Mouse (Mus musculus): ENCODE data around the gene Tia1. TPM values are rescaled to one million over a fixed set of nuclear protein-coding genes. Genes with fewer than 3 reads are reported as not detected.

The Tia1 gene
- total RNA-seq, 2 experiments from 2014 or later: 97.8 to 102 TPM

GRCm38 (mm10) chr6:86479816-86480188 is 75.8 kb downstream of the Tia1 start:
- no peak for DNase-seq (ENCODE audit: low spot score in 2 of 2)

DNA sequence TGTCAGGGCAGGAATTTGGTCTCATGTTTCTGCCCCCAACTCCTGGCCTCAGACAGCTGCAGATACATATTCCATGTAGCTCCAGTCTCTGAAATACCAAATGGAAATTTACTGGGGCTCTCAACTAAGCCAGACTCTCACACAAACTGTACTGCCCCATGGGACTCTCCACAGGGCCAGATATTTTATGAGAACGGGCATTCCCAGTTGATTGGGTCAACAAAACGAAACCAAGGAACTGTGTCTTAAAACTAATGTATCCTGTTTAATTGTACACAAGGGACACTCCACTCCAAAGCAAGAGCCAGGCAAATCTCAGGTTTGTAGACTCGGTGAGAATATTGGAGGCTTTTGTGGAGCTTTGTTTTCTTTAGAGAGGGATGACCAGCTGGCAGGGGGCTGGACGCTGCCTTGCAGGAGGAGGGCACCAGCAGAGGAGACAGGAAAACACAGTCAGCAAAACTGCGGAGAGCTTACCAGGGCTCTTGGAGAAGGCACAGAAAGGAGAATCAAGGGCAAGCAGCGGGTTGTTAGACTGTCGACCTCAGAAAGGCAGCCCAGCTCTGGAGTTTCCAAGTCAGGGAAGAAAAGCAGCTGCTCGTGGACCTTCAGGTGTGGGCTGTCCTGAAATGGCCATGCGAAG is 76.3 kb downstream of the Tia1 start:
- DNase-seq (ENCODE audit: low spot score in 2 of 2): no peak

DNA sequence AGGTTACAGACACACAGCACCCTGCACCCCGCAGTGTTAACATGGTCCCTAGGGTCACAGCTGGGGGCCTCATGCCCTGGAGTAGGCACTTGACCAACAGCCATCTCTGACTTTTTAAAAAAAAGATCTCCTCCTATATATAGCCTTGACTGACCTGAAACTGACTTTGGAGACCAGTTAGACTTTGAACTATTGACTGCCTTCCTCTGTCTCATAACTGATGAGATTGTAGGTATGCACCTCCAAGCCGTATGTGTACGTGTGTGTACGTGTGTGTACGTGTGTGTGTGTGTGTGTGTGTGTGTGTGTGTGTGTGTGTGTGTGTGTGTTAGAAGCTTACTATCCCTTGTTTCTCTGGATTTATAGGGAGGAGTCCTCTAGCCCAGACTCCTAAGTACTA is 77.9 kb downstream of the Tia1 start:
- DNase-seq (ENCODE audit: low spot score in 2 of 2): no peak

Other genes with a start within 250 kb of the Tia1 start
- gene Tgfa, start 209.0 kb upstream of the Tia1 start, total RNA-seq (2021): 10 to 100 TPM; 13.0 to 17.7 TPM
- 10 to 100 TPM; 20.5 to 21.7 TPM for gene Fam136a, start 38.6 kb upstream of the Tia1 start, total RNA-seq (2021)
- gene Snrpg, start 32.9 kb upstream of the Tia1 start, total RNA-seq (2021): 10 to 100 TPM; 50.7 to 60.3 TPM
- gene Pcyox1, start 7.1 kb upstream of the Tia1 start, total RNA-seq (2021): 100 to 1,000 TPM; 105 to 115 TPM
- under 1 TPM in 1 of 2 experiments, not detected in 1; 0.58 TPM for gene Gm44790, start 22.4 kb downstream of the Tia1 start, total RNA-seq (2021)
- gene C87436, start 34.2 kb downstream of the Tia1 start, total RNA-seq (2021): 10 to 100 TPM; 21.6 to 22.8 TPM
- gene Pcbp1, start 122.1 kb downstream of the Tia1 start, total RNA-seq (2021): 100 to 1,000 TPM; 188 to 189 TPM
- gene Asprv1, start 223.9 kb downstream of the Tia1 start, total RNA-seq (2021): 1 to 10 TPM; 1.4 to 1.7 TPM

Data from left cerebral cortex, adult 18-20 months (tissue).